Mouse (Mus musculus): ENCODE measurements around the gene Ddx50. TPM values are rescaled to one million over a fixed set of nuclear protein-coding genes. Genes with fewer than 3 reads are reported as not detected.

The Ddx50 gene
- 10 to 100 TPM; 83.6 to 83.7 TPM for total RNA-seq (2021)
- long read RNA-seq, experiment 1, transcript Ddx50-201 (15 exons, 2,535 nt), result major isoform, 37 of 74 reads
- long read RNA-seq, experiment 1, partial matches to known transcripts, result 0 of 74 reads
- long read RNA-seq, experiment 1, other reads (novel, unspliced or antisense), result 34 of 74 reads
- long read RNA-seq, experiment 2, transcript Ddx50-201 (15 exons, 2,535 nt), result major isoform, 44 of 68 reads
- long read RNA-seq, experiment 2, partial matches to known transcripts, result 1 of 68 reads
- long read RNA-seq, experiment 2, other reads (novel, unspliced or antisense), result 23 of 68 reads

GRCm38 (mm10) chr10:62650881-62651810 lies at the start of gene Ddx50:
Gene Ddx50 (minus strand): TSS chr10:62651218.
- intact Hi-C loops (cut with DNase I), result no loop called here
- peak; percentile 100 for DNase-seq (ENCODE audit: low spot score in 2 of 2)

DNA sequence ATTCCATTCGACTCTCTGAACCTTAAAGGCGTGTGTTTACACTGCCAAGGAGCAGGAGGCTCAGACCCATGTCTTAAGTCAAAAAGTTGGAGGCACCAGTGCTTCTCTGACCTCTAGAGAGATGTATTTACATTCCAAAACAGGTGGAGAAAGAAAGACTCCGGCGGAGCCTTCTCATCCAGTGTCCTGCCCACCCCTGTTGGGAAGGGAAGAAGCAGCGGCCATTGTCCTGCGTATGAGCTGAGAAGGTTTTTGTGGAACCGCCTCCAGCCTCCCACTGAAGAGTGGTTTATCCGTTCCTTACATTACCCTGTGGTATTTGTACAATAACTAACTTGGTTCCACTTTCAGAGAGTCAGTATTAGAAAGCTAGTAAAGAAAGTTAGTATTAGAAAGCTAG lies 41.8 kb upstream of the Ddx50 start:
- intact Hi-C loops (cut with DNase I), result no loop called here
- DNase-seq (ENCODE audit: low spot score in 2 of 2), result no peak

GRCm38 (mm10) chr10:62692244-62692643 lies 41.2 kb upstream of the Ddx50 start:
- intact Hi-C loops (cut with DNase I), result no loop called here
- no peak for DNase-seq (ENCODE audit: low spot score in 2 of 2)

GRCm38 (mm10) chr10:62687032-62687674 lies 36.1 kb upstream of the Ddx50 start:
- peak in 1 of 2 experiments; percentile 16 for DNase-seq (ENCODE audit: low spot score in 2 of 2)
- intact Hi-C loops (cut with DNase I), result no loop called here

DNA sequence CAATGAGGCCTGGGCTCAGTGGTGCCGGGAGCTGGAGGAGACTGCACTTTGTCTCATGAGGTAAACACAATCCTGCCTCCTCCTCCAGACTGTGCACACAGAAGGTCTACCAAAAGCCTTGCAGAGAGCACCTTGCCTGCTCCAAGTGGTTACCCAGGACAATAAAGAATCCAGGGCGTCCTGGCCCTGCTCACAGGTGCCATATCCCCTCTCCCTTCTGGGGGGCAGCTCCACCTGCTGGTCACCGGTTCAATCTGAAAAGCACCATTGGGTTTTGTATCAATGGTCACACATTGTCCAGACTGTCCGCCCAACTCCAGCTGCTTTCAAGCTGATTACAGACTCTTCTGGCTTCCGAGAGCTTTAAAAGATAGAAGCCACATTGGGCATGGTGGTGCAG lies 32.0 kb upstream of the Ddx50 start:
- intact Hi-C loops (cut with DNase I), result no loop called here
- DNase-seq (ENCODE audit: low spot score in 2 of 2), result no peak

GRCm38 (mm10) chr10:62679833-62680232 lies 28.8 kb upstream of the Ddx50 start:
- intact Hi-C loops (cut with DNase I), result no loop called here
- DNase-seq (ENCODE audit: low spot score in 2 of 2), result no peak

DNA sequence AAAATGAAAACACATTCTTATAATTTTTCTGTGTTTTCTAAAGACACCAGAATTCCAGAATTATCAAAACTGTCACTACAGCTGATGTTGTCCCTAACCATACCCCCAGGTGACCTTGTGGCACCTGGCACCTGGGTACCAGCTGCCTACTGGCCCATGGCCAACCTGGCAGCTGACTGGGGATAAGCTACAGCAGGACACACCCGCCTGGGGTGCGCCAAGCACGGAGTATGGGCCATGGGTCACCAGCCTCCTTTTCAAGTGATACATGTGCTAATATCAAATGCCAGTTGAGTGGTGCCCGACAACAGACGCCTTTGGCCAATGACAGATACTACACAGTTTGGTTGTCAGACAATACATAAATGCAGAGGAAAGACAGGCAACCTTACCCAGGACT lies 26.3 kb upstream of the Ddx50 start:
- no peak for DNase-seq (ENCODE audit: low spot score in 2 of 2)
- intact Hi-C loops (cut with DNase I), result no loop called here

DNA sequence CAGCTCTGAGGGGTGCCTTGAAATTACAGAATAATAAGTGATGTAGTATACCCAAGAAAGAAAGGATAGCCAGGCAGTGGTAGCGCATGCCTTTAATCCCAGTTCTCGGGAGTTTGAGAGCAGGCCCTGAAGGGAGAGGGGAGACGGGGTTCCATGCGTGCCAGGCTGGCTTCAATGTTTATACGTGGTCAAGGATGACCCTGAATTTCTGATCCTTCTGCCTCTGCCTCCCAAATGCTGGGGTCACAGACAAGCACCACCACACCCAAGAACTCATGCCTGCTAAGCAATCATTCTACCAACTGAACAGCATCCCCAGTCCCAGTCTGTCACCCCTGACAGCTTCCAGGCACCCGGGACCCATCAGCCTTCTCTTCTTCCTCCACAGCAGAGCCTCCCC lies 25.2 kb upstream of the Ddx50 start:
- intact Hi-C loops (cut with DNase I), result no loop called here
- no peak for DNase-seq (ENCODE audit: low spot score in 2 of 2)

DNA sequence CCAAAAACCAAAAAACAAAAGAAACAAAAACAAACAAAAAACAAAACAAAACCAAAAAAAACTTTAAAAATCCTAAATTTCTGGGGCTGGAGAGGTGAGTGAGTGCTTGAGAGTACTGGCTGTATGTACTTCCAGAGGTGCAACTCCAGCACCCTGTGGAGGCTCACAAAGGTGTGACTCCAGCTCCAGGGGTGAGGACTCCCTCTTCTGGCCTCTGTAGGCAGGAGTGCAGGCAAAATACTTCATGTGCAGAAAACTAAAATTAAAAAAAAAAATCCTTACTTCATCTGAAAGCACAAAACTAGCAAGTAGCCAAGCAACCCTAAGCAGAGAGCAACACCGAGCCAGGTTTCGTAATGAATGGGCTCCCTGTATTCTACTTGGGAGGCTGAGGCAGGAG lies 21.3 kb upstream of the Ddx50 start:
- intact Hi-C loops (cut with DNase I), result no loop called here
- DNase-seq (ENCODE audit: low spot score in 2 of 2), result no peak

DNA sequence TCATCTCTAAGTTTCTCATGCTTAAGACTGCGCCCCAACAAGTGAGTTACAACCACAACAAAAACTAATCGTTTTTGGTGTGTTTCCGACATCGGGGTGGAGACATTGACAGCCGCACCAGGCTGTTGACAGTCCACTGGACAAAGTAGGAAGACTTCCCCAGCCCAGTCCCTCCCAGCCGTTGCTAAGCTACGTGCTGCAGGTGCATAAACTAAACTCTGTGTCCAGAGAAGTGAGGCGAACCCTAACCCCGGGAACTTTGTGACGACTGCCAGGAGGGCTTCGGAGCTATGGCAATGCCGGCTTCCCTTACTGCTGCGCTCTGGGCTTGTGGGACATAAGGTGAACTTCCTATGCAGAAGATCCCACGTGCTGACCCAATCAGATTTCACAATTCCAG lies 18.2 kb upstream of the Ddx50 start:
- DNase-seq (ENCODE audit: low spot score in 2 of 2), result no peak
- intact Hi-C loops (cut with DNase I), result no loop called here

GRCm38 (mm10) chr10:62668463-62668862 lies 17.4 kb upstream of the Ddx50 start:
- intact Hi-C loops (cut with DNase I), result no loop called here
- no peak for DNase-seq (ENCODE audit: low spot score in 2 of 2)

DNA sequence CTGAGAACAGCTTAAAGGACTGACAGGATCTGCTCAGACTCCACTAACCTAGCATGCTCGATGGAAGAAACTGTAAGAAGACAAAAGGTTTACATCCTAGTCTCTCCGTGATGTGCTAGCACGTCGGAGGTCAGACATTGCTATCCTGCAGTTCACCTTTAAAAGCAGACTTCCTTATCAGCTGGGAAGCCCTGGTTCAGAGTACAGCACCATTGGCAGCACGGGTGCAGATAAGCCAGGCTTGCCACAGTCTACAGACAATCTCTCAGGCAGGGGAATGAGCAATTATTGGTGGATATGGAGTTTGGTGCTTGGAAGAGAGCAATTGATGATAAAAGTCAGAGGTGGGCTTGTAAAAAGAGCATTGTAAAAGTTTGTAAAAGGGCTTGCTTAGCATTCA lies 17.0 kb upstream of the Ddx50 start:
- DNase-seq (ENCODE audit: low spot score in 2 of 2), result no peak
- intact Hi-C loops (cut with DNase I), result no loop called here

GRCm38 (mm10) chr10:62664963-62665590 lies 14.1 kb upstream of the Ddx50 start:
- intact Hi-C loops (cut with DNase I), result no loop called here
- DNase-seq (ENCODE audit: low spot score in 2 of 2), result no peak

- intact Hi-C loops (cut with DNase I), result no loop called here
Observed at GRCm38 (mm10) chr10:62664171-62664570, 13.2 kb upstream of the Ddx50 start.

DNA sequence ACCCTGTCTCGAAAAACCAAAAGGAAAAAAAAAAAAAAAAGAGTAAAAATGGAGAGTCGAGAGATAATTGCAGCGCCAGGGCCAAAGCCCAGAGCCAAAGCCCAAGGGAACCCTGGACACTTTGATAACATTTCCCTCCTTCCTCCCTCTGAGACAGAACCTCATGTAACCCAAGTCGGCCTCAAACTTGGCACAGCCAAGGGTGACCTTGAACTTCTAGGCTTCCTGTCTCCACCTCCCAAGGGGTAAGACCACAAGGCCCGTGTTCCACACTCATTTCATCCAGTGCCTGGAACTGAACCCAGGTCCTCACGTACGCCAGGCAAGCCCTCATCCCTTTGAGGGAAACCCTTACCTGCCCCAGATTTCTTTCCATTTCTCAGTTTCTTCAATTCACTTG lies 5.7 kb upstream of the Ddx50 start:
- intact Hi-C loops (cut with DNase I), result no loop called here
- no peak for DNase-seq (ENCODE audit: low spot score in 2 of 2)

More at GRCm38 (mm10) chr10:62664171-62664570, 13.2 kb upstream of the Ddx50 start:
- no peak for DNase-seq (ENCODE audit: low spot score in 2 of 2)

- no peak for DNase-seq (ENCODE audit: low spot score in 2 of 2)
- intact Hi-C loops (cut with DNase I), result loop anchor here (2.0 kb wide), 1 partner anchor 73 kb away; no protein-coding TSS in a partner anchor
Observed at GRCm38 (mm10) chr10:62651961-62652360, 943 bp upstream of the Ddx50 start.

- DNase-seq (ENCODE audit: low spot score in 2 of 2), result peak in 1 of 2 experiments; percentile 48
- intact Hi-C loops (cut with DNase I), result no loop called here
Observed at GRCm38 (mm10) chr10:62650358-62650782, 648 bp downstream of the Ddx50 start.

GRCm38 (mm10) chr10:62604161-62604560 lies 46.9 kb downstream of the Ddx50 start:
- intact Hi-C loops (cut with DNase I), result no loop called here
- DNase-seq (ENCODE audit: low spot score in 2 of 2), result no peak

GRCm38 (mm10) chr10:62603233-62604030 lies 47.6 kb downstream of the Ddx50 start:
- intact Hi-C loops (cut with DNase I), result no loop called here
- no peak for DNase-seq (ENCODE audit: low spot score in 2 of 2)

All from left cerebral cortex, postnatal 14 days (tissue).